Mouse (Mus musculus) MEL (cell line): ENCODE results near the gene Il22ra1. TPM values are rescaled to one million over a fixed set of nuclear protein-coding genes. Genes with fewer than 3 reads are reported as not detected.

Experiments used
- DNase-seq: peaks from one replicate; pipeline ENCODE4 v3.0.0; 2011; ENCODE audit warnings: low read depth, low spot score
- H3K27ac ChIP-seq: 2 replicates; pipeline ENCODE4 v1.5.1; 2012; ENCODE audit warnings: low read depth, mild to moderate bottlenecking, control low read depth, low read length, moderate library complexity; ENCODE audit not compliant: control insufficient read depth
- H3K27me3 ChIP-seq, 2 experiments: fragments of 150-350 bp in 1 of 2; sonication (generic) in 1 of 2; 2 replicates each; pipeline ENCODE4 v1.6.1; 2012; ENCODE audit warnings: low read length in 2 of 2, mild to moderate bottlenecking in 2 of 2, improper control_type of control experiment in 1 of 2, moderate library complexity in 1 of 2; ENCODE audit not compliant: insufficient read depth in 2 of 2, control insufficient read depth in 1 of 2
- H3K36me3 ChIP-seq, 2 experiments: 2 replicates each; pipeline ENCODE4 v1.6.1; 2012 to 2014; ENCODE audit warnings: low read length in 2 of 2, improper control_type of control experiment in 1 of 2, inconsistent platforms in 1 of 2, mild to moderate bottlenecking in 1 of 2; ENCODE audit not compliant: insufficient read depth in 2 of 2, control insufficient read depth in 1 of 2
- H3K4me1 ChIP-seq, 2 experiments: fragments of 150-350 bp in 1 of 2; sonication (generic) in 1 of 2; 2 replicates each; pipeline ENCODE4 v1.6.1; 2012; ENCODE audit warnings: low read length in 2 of 2, improper control_type of control experiment in 1 of 2, mild to moderate bottlenecking in 1 of 2; ENCODE audit not compliant: insufficient read depth in 2 of 2, control insufficient read depth in 1 of 2
- H3K4me3 ChIP-seq, 2 experiments: fragments of 150-350 bp in 1 of 2; sonication (generic) in 1 of 2; 2 replicates each; pipeline ENCODE4 v1.5.1; 2012; ENCODE audit warnings: low read depth in 2 of 2, low read length in 2 of 2, mild to moderate bottlenecking in 2 of 2, moderate library complexity in 2 of 2, control low read depth in 1 of 2, improper control_type of control experiment in 1 of 2; ENCODE audit not compliant: control insufficient read depth in 1 of 2, insufficient read depth in 1 of 2
- H3K79me2 ChIP-seq: 2 replicates; pipeline ENCODE4 v1.6.1; 2012; ENCODE audit warnings: mild to moderate bottlenecking, low read length, moderate library complexity; ENCODE audit not compliant: control insufficient read depth, poor library complexity, insufficient read depth
- H3K9ac ChIP-seq: 2 replicates; pipeline ENCODE4 v1.6.1; 2012; ENCODE audit warnings: low read depth, mild to moderate bottlenecking, control low read depth, low read length, moderate library complexity; ENCODE audit not compliant: control insufficient read depth, poor library complexity, severe bottlenecking
- H3K9me3 ChIP-seq: fragments of 150-350 bp; sonication (generic); replicated peaks from 2 replicates; pipeline ENCODE4 v1.6.1; 2012; ENCODE audit warnings: mild to moderate bottlenecking, low read length, improper control_type of control experiment, moderate library complexity; ENCODE audit not compliant: insufficient read depth
- CTCF ChIP-seq, 3 experiments: IDR thresholded peaks in 2 of 3; conservative IDR thresholded peaks in 1 of 3; 2 replicates each; pipeline ENCODE4 v1.5.1; 2011 to 2012; ENCODE audit warnings: low read length in 3 of 3, low read depth in 2 of 3, mild to moderate bottlenecking in 2 of 3, improper control_type of control experiment in 1 of 3, inconsistent platforms in 1 of 3, mixed read lengths in 1 of 3, moderate library complexity in 1 of 3; ENCODE audit not compliant: control insufficient read depth in 1 of 3, insufficient read depth in 1 of 3, poor library complexity in 1 of 3, severe bottlenecking in 1 of 3
- HCFC1 ChIP-seq: IDR thresholded peaks from 2 replicates; pipeline ENCODE4 v1.6.1; 2012; ENCODE audit warnings: low read depth, mild to moderate bottlenecking, inconsistent platforms, low read length, improper control_type of control experiment, moderate library complexity
- JUND ChIP-seq: IDR thresholded peaks from 2 replicates; pipeline ENCODE4 v1.6.1; 2011; ENCODE audit warnings: low read depth, mild to moderate bottlenecking, improper control_type of control experiment, low read length
- KAT2A ChIP-seq: conservative IDR thresholded peaks from 2 replicates; pipeline ENCODE4 v1.6.1; 2012; ENCODE audit warnings: low read depth, low read length, improper control_type of control experiment, inconsistent platforms
- MAX ChIP-seq: IDR thresholded peaks from 2 replicates; pipeline ENCODE4 v1.6.1; 2011; ENCODE audit warnings: low read length, improper control_type of control experiment
- MAZ ChIP-seq: IDR thresholded peaks from 2 replicates; pipeline ENCODE4 v1.6.1; 2012; ENCODE audit warnings: low read depth, mild to moderate bottlenecking, inconsistent platforms, low read length, improper control_type of control experiment
- MXI1 ChIP-seq: IDR thresholded peaks from 2 replicates; pipeline ENCODE4 v1.6.1; 2011; ENCODE audit warnings: mild to moderate bottlenecking, low read depth, low read length, improper control_type of control experiment
- MYB ChIP-seq: IDR thresholded peaks from 2 replicates; pipeline ENCODE4 v1.6.1; 2011; ENCODE audit warnings: mild to moderate bottlenecking, low read depth, low read length, improper control_type of control experiment
- MYC ChIP-seq: IDR thresholded peaks from 2 replicates; pipeline ENCODE4 v1.6.1; 2011; ENCODE audit warnings: low read depth, mild to moderate bottlenecking, low read length, improper control_type of control experiment, moderate library complexity
- NRF1 ChIP-seq: IDR thresholded peaks from 2 replicates; pipeline ENCODE4 v1.6.1; 2014; ENCODE audit warnings: low read depth, mild to moderate bottlenecking, inconsistent platforms, low read length, improper control_type of control experiment, moderate library complexity; ENCODE audit not compliant: poor library complexity, insufficient read depth, severe bottlenecking
- POLR2A ChIP-seq, 2 experiments: IDR thresholded peaks; 2 replicates each; pipeline ENCODE4 v1.6.1; 2011 to 2012; ENCODE audit warnings: low read length in 2 of 2, mild to moderate bottlenecking in 2 of 2, control low read depth in 1 of 2, improper control_type of control experiment in 1 of 2, low read depth in 1 of 2, moderate library complexity in 1 of 2; ENCODE audit not compliant: control insufficient read depth in 1 of 2, insufficient read depth in 1 of 2, poor library complexity in 1 of 2
- POLR2AphosphoS5 ChIP-seq: IDR thresholded peaks from 2 replicates; pipeline ENCODE4 v1.6.1; 2012; ENCODE audit warnings: low read depth, borderline replicate concordance, mild to moderate bottlenecking, inconsistent platforms, low read length, moderate library complexity, mixed read lengths
- RCOR1 ChIP-seq: IDR thresholded peaks from 2 replicates; pipeline ENCODE4 v1.6.1; 2012; ENCODE audit warnings: low read depth, mild to moderate bottlenecking, inconsistent platforms, low read length, improper control_type of control experiment
- SMC3 ChIP-seq: IDR thresholded peaks from 2 replicates; pipeline ENCODE4 v1.6.1; 2011; ENCODE audit warnings: low read depth, low read length, improper control_type of control experiment
- ZKSCAN1 ChIP-seq: IDR thresholded peaks from 2 replicates; pipeline ENCODE4 v1.6.1; 2012; ENCODE audit warnings: low read depth, mild to moderate bottlenecking, inconsistent platforms, low read length, improper control_type of control experiment, moderate library complexity
- ZNF384 ChIP-seq: IDR thresholded peaks from 2 replicates; pipeline ENCODE4 v1.6.1; 2012; ENCODE audit warnings: low read depth, mild to moderate bottlenecking, inconsistent platforms, low read length, improper control_type of control experiment
- polyA plus RNA-seq, 2 experiments: library from polyadenylated mRNA; stranded (reverse) in 1 of 2; unstranded in 1 of 2; fragments of >175 nt in 1 of 2; fragments of >200 nt in 1 of 2; gene quantifications; 2 replicates each; pipeline versions ENCODE4 v1.2.1 to v1.2.4; 2012; ENCODE audit warnings: low replicate concordance in 2 of 2, low read depth in 1 of 2; ENCODE audit not compliant: insufficient read length in 2 of 2, insufficient read depth in 1 of 2, missing spikeins in 1 of 2
- total RNA-seq: library from RNA; depleted of rRNA; stranded (reverse); fragments of 300-350 nt; gene quantifications from 2 replicates; pipeline ENCODE4 v1.2.3, GENCODE M21; 2012; rRNA removed

Gene Il22ra1
- not detected in 2 replicates for total RNA-seq
- under 1 TPM in 1 of 2 experiments, not detected in 1; 0.03 TPM for polyA plus RNA-seq

DNA sequence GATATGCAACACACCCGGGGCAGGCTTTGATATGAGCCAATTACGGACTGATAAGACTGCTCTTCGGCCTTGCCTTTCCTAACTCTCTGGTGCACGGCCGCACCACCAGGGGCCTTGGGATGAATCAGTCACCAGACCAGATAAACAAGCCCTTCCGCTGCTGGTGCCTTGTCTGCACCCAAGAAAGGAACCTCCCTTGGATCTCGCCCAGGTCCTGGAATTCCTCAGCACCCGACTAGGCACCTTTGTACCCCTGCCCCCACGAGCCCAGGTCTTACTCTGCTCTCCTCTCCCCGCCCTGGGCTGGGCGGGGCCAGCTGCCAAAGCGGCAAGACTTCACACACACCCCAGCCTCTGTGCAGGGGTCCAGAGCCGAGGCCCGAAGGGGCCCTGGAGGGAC, at the start of gene Il22ra1:
Gene Il22ra1 (plus strand): TSS at position 356 of the 400 bp plus-strand sequence.
- peak within 1 kb of the TSS; percentile 42 for H3K9ac ChIP-seq
- TF ChIP-seq CTCF (IDR thresholded peaks at IDR 0.05 in 2 of 3, conservative IDR thresholded peaks at IDR 0.05 in 1 of 3; ENCODE audit: control insufficient read depth in 1 of 3, insufficient read depth in 1 of 3, low read depth in 2 of 3, low read length in 3 of 3, poor library complexity in 1 of 3, severe bottlenecking in 1 of 3), result no peak
- H3K27ac ChIP-seq, result no peak within 1 kb of the TSS
- H3K27me3 ChIP-seq, result peaks cover 0 to 4% of the 10 kb centered on the region in 2 experiments; a peak in 3 of 4 replicates
- no peaks in the 10 kb centered on the region for H3K9me3 ChIP-seq
- no peaks in the 10 kb centered on the region for H3K79me2 ChIP-seq
- H3K4me3 ChIP-seq, result peak within 1 kb of the TSS; percentile 22 to 46; a peak in 3 of 4 replicates
- no peaks in the 10 kb centered on the region for H3K36me3 ChIP-seq
- H3K4me1 ChIP-seq, result no peaks in the 10 kb centered on the region
- DNase-seq, result peak; percentile 22

DNA sequence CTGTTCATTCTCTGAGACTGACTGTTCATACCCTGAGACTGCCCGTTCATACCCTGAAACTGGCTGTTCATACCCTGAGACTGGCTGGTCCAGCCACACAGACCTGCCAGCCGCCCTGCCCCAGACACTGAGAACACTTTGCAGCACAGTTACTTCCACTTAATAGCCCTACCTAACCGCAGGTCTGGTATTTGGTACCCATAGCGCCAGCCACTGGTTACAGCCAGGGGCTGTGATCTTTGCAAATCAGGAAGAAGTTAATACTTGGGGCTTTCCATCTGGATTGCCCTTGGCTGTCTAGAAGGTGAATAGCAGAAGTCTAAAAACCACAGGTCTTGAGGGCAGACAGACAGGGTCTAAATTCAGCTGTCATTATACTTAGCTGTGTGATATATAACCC, 48.7 kb upstream of the Il22ra1 start:
- H3K9me3 ChIP-seq, result no peaks in the 10 kb centered on the region
- H3K79me2 ChIP-seq, result no peaks in the 10 kb centered on the region
- no peak overlapping the region for H3K9ac ChIP-seq
- DNase-seq, result no peak
- H3K4me3 ChIP-seq, result no peak overlapping the region
- H3K36me3 ChIP-seq, result no peaks in the 10 kb centered on the region
- no peaks in the 10 kb centered on the region for H3K4me1 ChIP-seq
- H3K27me3 ChIP-seq, result peaks cover 3% of the 10 kb centered on the region in 2 experiments; a peak in 2 of 4 replicates
- H3K27ac ChIP-seq, result no peak overlapping the region
- TF ChIP-seq POLR2A (IDR thresholded peaks at IDR 0.05; ENCODE audit: control insufficient read depth in 1 of 2, insufficient read depth in 1 of 2, low read depth in 1 of 2, low read length in 2 of 2, poor library complexity in 1 of 2) (no peak), MXI1 (no peak), NRF1 (no peak), ZKSCAN1 (no peak), HCFC1 (no peak), POLR2AphosphoS5 (no peak), MYB (no peak), CTCF (IDR thresholded peaks at IDR 0.05 in 2 of 3, conservative IDR thresholded peaks at IDR 0.05 in 1 of 3; ENCODE audit: control insufficient read depth in 1 of 3, insufficient read depth in 1 of 3, low read depth in 2 of 3, low read length in 3 of 3, poor library complexity in 1 of 3, severe bottlenecking in 1 of 3) (no peak), MAZ (no peak), JUND (no peak), MAX (no peak), SMC3 (no peak), RCOR1 (no peak), KAT2A (no peak), MYC (no peak), ZNF384 (no peak)
